Comparison of ENCODE assay signal across 8 mouse cellular contexts in the genomic region with DNA sequence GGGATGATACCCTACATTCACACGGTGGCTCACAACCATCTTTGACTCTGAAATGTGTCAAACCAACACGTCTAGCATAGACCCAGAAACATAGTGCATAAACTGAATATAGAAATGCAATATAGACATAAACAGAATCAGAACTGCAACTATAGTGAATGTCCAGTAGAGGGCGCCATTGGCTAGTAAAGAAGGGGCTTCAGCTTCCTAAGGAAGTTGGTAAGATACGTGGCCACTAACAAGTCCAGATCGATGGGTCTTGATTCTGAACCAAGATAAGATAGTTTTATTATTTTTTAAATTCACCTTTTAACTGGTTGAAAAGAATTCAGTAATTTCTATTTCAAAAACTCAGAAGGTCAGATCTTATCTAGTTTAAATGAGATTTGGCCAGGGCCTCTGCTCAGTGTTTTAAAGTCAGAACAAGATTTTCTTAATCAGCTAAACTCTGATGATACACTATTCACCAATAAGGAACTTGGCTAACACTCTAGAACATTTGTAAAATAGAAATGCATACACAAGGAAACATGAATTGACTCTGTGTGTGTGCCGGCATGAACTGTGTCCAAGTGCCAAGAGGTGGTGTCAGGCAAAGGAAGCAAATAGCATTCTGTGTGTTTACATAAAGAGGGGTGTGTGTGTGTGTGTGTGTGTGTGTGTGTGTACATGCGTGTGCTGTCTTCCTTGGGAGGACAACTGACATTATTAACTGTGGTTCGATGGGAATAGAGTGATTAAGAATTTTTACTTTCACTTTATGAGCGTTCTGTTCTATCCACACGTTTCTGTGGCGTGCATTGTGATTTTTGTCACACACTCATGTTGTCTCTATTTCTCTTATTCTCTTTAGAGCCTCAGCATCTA. TPM values are rescaled to one million over a fixed set of nuclear protein-coding genes. Genes with fewer than 3 reads are reported as not detected.
DNase-seq lines count a peak whose midpoint lies in the region; ATAC-seq lines count a peak whose summit lies in the region.

No protein-coding gene starts in this region.

- H3K4me1 ChIP-seq in heart, embryonic 11.5 days (ENCODE audit: control insufficient read depth, insufficient read depth, low read length) = no peaks in the 10 kb centered on the region
- H3K4me1 ChIP-seq in forebrain, embryonic 16.5 days (replicated peaks; ENCODE audit: control insufficient read depth, insufficient read depth, low read length) = no peaks in the 10 kb centered on the region
- H3K4me1 ChIP-seq in kidney, embryonic 15.5 days = peaks cover 11% of the 10 kb centered on the region; the same call in 1 of the 2 replicates

- H3K36me3 ChIP-seq in heart, embryonic 11.5 days (ENCODE audit: control insufficient read depth, insufficient read depth, low read length) = no peaks in the 10 kb centered on the region
- H3K36me3 ChIP-seq in forebrain, embryonic 16.5 days (ENCODE audit: control insufficient read depth, insufficient read depth) = no peaks in the 10 kb centered on the region
- no peaks in the 10 kb centered on the region for H3K36me3 ChIP-seq in kidney, embryonic 15.5 days

- no peak overlapping the region for H3K9ac ChIP-seq in heart, embryonic 11.5 days (ENCODE audit: low read depth, low read length)
- no peak overlapping the region for H3K9ac ChIP-seq in forebrain, embryonic 16.5 days (replicated peaks; ENCODE audit: low read depth, low read length)
- H3K9ac ChIP-seq in kidney, embryonic 15.5 days = no peak overlapping the region

- ATAC-seq in heart, embryonic 11.5 days (replicated peaks; ENCODE audit: insufficient number of reproducible peaks, low FRiP score, low TSS enrichment) = no peak
- ATAC-seq in forebrain, embryonic 16.5 days = peak; percentile 58; the same call in 1 of the 2 replicates
- ATAC-seq in kidney, embryonic 15.5 days (replicated peaks; ENCODE audit: low FRiP score) = 0 out of 2 replicates have a peak, but pooled peaks have one; percentile 29

- peak; percentile 84 for DNase-seq in heart, adult 11 months
- peak; percentile 87 for DNase-seq in CD4-positive, CD25-positive, alpha-beta regulatory T cell, adult 2 months (ENCODE audit: low read depth, low spot score)
- DNase-seq in c-Kit-positive CD71-negative TER-119-negative erythroid progenitor cells, embryonic 14.5 days (ENCODE audit: low read depth) = peak; percentile 65
- DNase-seq in lung, postnatal 36 days = peak; percentile 65
- DNase-seq in spleen, postnatal 36 days (ENCODE audit: low spot score in 2 of 2) = peak; percentile 65 to 77

- H3K4me2 ChIP-seq in heart, embryonic 11.5 days = no peak overlapping the region
- no peak overlapping the region for H3K4me2 ChIP-seq in forebrain, embryonic 16.5 days (ENCODE audit: low read length)
- peak overlapping the region; percentile 28; the same call in 1 of the 2 replicates for H3K4me2 ChIP-seq in kidney, embryonic 15.5 days

- H3K27me3 ChIP-seq in heart, embryonic 11.5 days (ENCODE audit: control insufficient read depth, insufficient read depth, low read length) = no peaks in the 10 kb centered on the region
- H3K27me3 ChIP-seq in forebrain, embryonic 16.5 days (replicated peaks; ENCODE audit: control insufficient read depth, insufficient read depth, low read length) = no peaks in the 10 kb centered on the region
- no peaks in the 10 kb centered on the region for H3K27me3 ChIP-seq in kidney, embryonic 15.5 days

- H3K4me3 ChIP-seq in heart, embryonic 11.5 days (ENCODE audit: low read depth, low read length) = no peak overlapping the region
- no peak overlapping the region for H3K4me3 ChIP-seq in forebrain, embryonic 16.5 days (replicated peaks; ENCODE audit: low read length)
- no peak overlapping the region for H3K4me3 ChIP-seq in kidney, embryonic 15.5 days (replicated peaks)

- H3K27ac ChIP-seq in heart, embryonic 11.5 days (ENCODE audit: low read depth, low read length) = no peak overlapping the region
- H3K27ac ChIP-seq in forebrain, embryonic 16.5 days (ENCODE audit: low read length) = no peak overlapping the region
- H3K27ac ChIP-seq in kidney, embryonic 15.5 days = no peak overlapping the region

- peaks cover 3% of the 10 kb centered on the region; the same call in 1 of the 2 replicates for H3K9me3 ChIP-seq in heart, embryonic 11.5 days (replicated peaks; ENCODE audit: control insufficient read depth, low read length)
- 0 out of 2 replicates have a peak, but pooled peaks cover 3% of the 10 kb centered on the region for H3K9me3 ChIP-seq in forebrain, embryonic 16.5 days (ENCODE audit: control insufficient read depth, low read length)
- H3K9me3 ChIP-seq in kidney, embryonic 15.5 days (replicated peaks) = no peaks in the 10 kb centered on the region

- WGBS in heart, embryonic 11.5 days (ENCODE audit: insufficient replicate concordance) = 47% methylated on average over 11 of the region's 11 CpGs
- 47% methylated on average over 11 of the region's 11 CpGs for WGBS in forebrain, embryonic 16.5 days
- 38% methylated on average over 11 of the region's 11 CpGs for WGBS in kidney, embryonic 15.5 days

RNA-seq across cellular contexts. Expression of a gene that starts 19.9 kb away (rescaled TPM):
- polyA plus RNA-seq in heart, embryonic 11.5 days (2014; fragmentation: Nextera tagmentation; extraction: Ambion mirVana) = 41.8 and 49.0 TPM in 2 replicates
- polyA plus RNA-seq in forebrain, embryonic 16.5 days (2015; fragmentation: Nextera tagmentation; extraction: Ambion mirVana) = 81.4 and 88.2 TPM in 2 replicates
- polyA plus RNA-seq in kidney, embryonic 15.5 days (2015; fragmentation: Nextera tagmentation; extraction: Ambion mirVana) = 54.8 and 56.7 TPM in 2 replicates

RNA-seq across cellular contexts. Expression of a gene that starts 22.7 kb away (rescaled TPM):
- polyA plus RNA-seq in heart, embryonic 11.5 days (2014; fragmentation: Nextera tagmentation; extraction: Ambion mirVana) = 0.23 TPM in 1 of 2 replicates, not detected in the other
- not detected in 2 replicates for polyA plus RNA-seq in forebrain, embryonic 16.5 days (2015; fragmentation: Nextera tagmentation; extraction: Ambion mirVana)
- polyA plus RNA-seq in kidney, embryonic 15.5 days (2015; fragmentation: Nextera tagmentation; extraction: Ambion mirVana) = 0.55 TPM in 1 of 2 replicates, not detected in the other

RNA-seq across cellular contexts. Expression of a gene that starts 27.0 kb away (rescaled TPM):
- polyA plus RNA-seq in heart, embryonic 11.5 days (2014; fragmentation: Nextera tagmentation; extraction: Ambion mirVana) = 20.2 and 20.3 TPM in 2 replicates
- polyA plus RNA-seq in forebrain, embryonic 16.5 days (2015; fragmentation: Nextera tagmentation; extraction: Ambion mirVana) = 2.4 and 2.9 TPM in 2 replicates
- 30.2 and 33.8 TPM in 2 replicates for polyA plus RNA-seq in kidney, embryonic 15.5 days (2015; fragmentation: Nextera tagmentation; extraction: Ambion mirVana)
